Mouse (Mus musculus) megakaryocyte, embryonic 14.5 days (primary cell): Measurements from ENCODE around the gene Mkks. TPM values are rescaled to one million over a fixed set of nuclear protein-coding genes. Genes with fewer than 3 reads are reported as not detected.
A peak's percentile ranks its signal among the peaks of the same experiment; 100 is the strongest.
"Not testable (repeated sequence)": the region's sequence is repeated elsewhere in the genome, so short reads cannot be mapped to it uniquely, and the experiment has no call there.

Experiments used
- H3K27me3 ChIP-seq: replicated peaks from 2 replicates; pipeline ENCODE3; 2012; ENCODE audit warnings: inconsistent platforms
- H3K36me3 ChIP-seq: replicated peaks from 2 replicates; pipeline ENCODE3; 2012; ENCODE audit warnings: low read length, inconsistent platforms, mixed read lengths
- H3K4me1 ChIP-seq: 2 replicates; pipeline ENCODE4 v1.6.1; 2012; ENCODE audit warnings: inconsistent platforms
- H3K4me3 ChIP-seq: replicated peaks from 2 replicates; pipeline ENCODE3; 2012; ENCODE audit warnings: moderate library complexity, mild to moderate bottlenecking, inconsistent platforms
- H3K9me3 ChIP-seq: 2 replicates; pipeline ENCODE4 v1.6.1; 2012; ENCODE audit warnings: inconsistent platforms
- FLI1 ChIP-seq: IDR thresholded peaks from 2 replicates; pipeline ENCODE4 v1.6.1; 2012; ENCODE audit warnings: low read length, inconsistent platforms, mixed read lengths
- GATA1 ChIP-seq: IDR thresholded peaks from 3 replicates; pipeline ENCODE4 v1.6.1; 2012; ENCODE audit warnings: mixed read lengths, low read length, inconsistent platforms, borderline replicate concordance
- polyA plus RNA-seq: library from polyadenylated mRNA; stranded (reverse); fragments of >175 nt; gene quantifications from 2 replicates; pipeline ENCODE4 v1.2.3, GENCODE M21; 2012; ENCODE audit warnings: low replicate concordance; ENCODE audit not compliant: insufficient read depth

Gene Mkks
- polyA plus RNA-seq, 1 experiment: not detected

DNA sequence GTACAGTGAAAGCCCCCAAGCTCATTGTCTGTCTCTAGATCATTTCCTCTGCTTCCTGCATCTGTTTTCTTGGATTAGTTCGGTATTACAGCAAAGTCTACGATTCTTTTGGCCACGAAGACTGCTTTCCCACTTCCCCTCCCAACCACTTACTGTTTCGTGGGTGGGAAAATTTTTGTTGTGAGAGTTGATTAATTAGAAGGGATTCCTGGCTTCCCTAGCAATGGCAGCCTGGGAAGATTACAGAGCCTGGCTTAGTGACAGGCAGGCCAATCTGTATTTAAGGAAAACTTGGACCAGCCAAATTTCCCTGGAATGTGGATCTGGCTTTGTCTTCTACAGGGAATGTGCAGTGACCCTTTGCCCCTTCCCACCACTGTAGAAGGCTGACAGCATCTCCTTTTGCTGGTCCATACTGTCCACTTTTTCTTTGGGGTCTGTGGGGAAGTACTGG lies 20.8 kb upstream of the Mkks start:
- no peaks in the 10 kb centered on the region for H3K27me3 ChIP-seq
- TF ChIP-seq FLI1 (no peak), GATA1 (no peak)
- peak overlapping the region; percentile 75 for H3K4me3 ChIP-seq
- no peaks in the 10 kb centered on the region for H3K9me3 ChIP-seq
- peaks cover 3% of the 10 kb centered on the region for H3K36me3 ChIP-seq
- H3K4me1 ChIP-seq: peaks cover 65% of the 10 kb centered on the region

DNA sequence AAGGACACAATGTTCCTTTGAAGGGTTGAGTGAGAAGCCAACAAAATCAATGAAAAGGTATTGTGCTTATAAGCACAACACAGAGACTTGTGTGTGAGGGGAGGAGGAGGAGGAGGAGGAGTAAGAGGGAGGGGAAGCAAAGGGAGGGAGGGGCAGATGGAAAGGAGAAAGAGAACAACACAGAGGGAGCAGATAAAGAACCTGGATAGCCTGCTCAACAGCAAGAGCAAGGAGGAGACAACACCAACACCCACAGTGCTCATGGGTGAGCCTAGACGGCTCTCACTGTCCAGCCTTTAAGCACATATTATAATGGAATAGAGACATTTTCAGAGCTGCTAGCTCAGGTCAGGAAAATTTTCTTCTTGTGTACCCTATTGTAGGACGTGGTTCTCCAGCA lies 18.1 kb upstream of the Mkks start:
- TF ChIP-seq FLI1 (no peak), GATA1 (no peak)
- Histone ChIP-seq H3K36me3 (peaks cover 16% of the 10 kb centered on the region), H3K4me3 (no peak overlapping the region), H3K4me1 (peaks cover 43% of the 10 kb centered on the region), H3K27me3 (no peaks in the 10 kb centered on the region), H3K9me3 (peaks cover 3% of the 10 kb centered on the region; the same call in 1 of the 2 replicates)

DNA sequence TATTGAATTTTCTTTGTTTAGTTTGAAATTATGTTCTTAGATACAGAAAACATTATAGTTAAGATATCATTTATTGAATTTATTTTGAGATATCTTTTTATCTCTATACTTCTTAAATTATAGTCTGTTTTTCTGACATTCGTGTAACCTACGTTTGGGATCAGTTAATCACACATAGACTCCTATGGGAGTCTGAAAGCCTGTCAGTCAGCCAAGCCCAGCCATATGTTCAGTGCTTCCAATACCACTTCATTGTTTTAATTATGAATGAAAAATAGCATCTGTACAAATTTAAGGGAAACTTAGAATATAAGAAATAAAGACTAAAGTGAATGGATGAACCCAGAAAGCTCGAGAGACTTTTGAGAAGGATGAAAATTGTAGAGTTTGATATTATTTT lies 17.4 kb upstream of the Mkks start:
- H3K27me3 ChIP-seq: no peaks in the 10 kb centered on the region
- H3K9me3 ChIP-seq: peaks cover 3% of the 10 kb centered on the region; the same call in 1 of the 2 replicates
- no peak overlapping the region for H3K4me3 ChIP-seq
- H3K36me3 ChIP-seq: peaks cover 16% of the 10 kb centered on the region
- TF ChIP-seq GATA1 (no peak), FLI1 (no peak)
- peaks cover 46% of the 10 kb centered on the region for H3K4me1 ChIP-seq

DNA sequence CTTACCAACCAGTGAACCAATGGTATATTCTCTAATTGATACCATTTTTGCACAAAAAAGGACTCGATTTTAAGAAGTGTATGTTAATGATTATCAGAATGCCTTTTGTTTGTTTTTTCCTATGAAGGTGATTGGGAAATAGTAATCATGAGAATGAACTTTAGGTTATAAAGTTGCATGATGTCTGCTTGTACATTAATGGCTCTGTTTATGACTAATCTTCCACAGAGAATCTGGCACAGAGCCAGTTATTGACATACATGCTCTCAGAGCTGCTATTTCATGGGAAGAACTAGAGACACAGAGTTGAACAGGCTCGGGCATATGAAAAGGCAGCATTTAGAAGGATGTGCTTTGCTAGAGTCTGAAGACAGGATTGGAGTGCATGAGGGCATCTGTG lies 4.9 kb upstream of the Mkks start:
- Histone ChIP-seq H3K27me3 (no peaks in the 10 kb centered on the region), H3K36me3 (no peaks in the 10 kb centered on the region), H3K4me1 (peaks cover 37% of the 10 kb centered on the region), H3K4me3 (no peak overlapping the region), H3K9me3 (no peaks in the 10 kb centered on the region)
- TF ChIP-seq FLI1 (no peak), GATA1 (no peak)

DNA sequence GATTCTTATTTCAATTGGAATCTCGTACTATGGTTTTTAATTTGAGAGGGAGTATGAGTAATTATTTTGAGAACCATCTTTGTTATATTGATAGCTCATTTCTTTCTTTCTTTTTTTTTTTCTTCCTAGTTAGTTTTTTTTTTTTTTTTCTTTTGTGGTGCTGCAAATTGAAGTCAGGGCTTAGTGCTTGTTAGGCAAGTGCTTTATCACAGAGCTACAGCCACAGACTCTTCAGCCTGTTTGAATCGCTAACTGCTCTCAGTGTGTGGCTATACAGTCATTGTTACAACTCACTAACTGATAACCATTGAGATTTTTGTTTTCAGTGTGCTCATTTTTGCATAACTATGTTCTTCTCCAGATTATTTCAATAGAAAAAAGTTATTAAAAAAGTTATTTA lies 3.3 kb upstream of the Mkks start:
- no peak for TF ChIP-seq FLI1
- TF ChIP-seq GATA1: no peak
- Histone ChIP-seq H3K36me3 (no peaks in the 10 kb centered on the region), H3K4me1 (peaks cover 41% of the 10 kb centered on the region), H3K9me3 (no peaks in the 10 kb centered on the region), H3K27me3 (no peaks in the 10 kb centered on the region), H3K4me3 (no peak overlapping the region)

DNA sequence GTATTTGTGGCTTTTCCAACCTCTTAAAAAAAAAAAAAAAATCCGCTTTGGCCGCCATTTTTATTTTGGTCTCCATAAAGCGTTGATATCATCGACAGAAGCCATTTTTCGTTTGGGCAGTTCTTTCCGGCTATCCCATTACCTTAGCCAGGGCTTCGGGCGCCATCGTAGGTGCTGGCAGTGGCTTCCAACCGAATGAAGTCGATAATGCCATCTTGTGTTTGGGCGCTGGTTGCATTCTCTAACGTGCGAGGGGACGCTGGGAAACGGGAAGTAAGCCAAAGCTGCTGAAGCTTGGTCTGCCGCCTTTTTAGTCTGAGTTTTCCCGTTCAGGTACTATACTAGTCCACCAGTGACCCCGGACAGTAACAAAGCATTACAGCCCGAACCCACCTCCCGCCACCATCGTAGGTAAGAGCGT lies 772 bp upstream of the Mkks start:
- Histone ChIP-seq H3K4me3 (peak overlapping the region; percentile 98), H3K36me3 (no peaks in the 10 kb centered on the region), H3K4me1 (peaks cover 41% of the 10 kb centered on the region), H3K9me3 (no peaks in the 10 kb centered on the region), H3K27me3 (no peaks in the 10 kb centered on the region)
- TF ChIP-seq GATA1 (no peak), FLI1 (no peak)

DNA sequence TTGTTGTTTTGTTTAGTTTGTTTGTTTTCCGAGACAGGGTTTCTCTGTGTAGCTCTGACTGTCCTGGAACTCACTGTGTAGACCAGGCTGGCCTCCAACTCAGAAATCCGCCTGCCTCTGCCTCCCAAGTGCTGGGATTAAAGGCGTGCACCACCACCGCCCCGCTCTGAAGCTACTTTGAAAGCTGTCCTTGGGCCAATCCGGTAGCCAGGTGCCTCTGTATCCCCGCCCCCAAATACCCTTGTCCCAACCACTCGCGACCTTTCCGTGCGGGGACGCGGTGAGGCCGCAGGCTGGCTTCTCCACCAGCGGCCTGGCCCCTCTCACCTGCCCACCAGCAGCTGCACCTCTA lies 497 bp downstream of the Mkks start:
- peaks cover 35% of the 10 kb centered on the region for H3K4me1 ChIP-seq
- peak overlapping the region; percentile 98 for H3K4me3 ChIP-seq
- not testable (repeated sequence) for H3K9me3 ChIP-seq, H3K36me3 ChIP-seq, H3K27me3 ChIP-seq

DNA sequence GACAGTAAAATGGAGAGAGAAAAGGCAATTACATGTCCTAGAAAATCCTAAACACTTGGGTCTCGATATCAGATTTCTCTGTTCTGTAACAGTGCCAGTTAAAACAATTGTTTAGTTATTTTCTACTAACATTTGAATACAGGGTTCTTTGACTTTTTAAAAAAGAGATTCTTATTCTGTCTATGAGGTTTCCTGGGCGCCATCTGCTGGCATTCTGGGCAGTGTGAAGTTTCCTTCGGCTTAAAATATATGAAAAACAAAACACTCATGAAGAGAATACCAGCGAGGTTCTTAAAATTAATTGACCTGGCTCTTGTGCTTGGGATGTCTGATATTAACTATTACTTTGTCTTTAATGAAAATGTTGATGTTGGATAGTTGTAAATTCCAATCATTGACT lies 4.3 kb downstream of the Mkks start:
- no peak overlapping the region for H3K4me3 ChIP-seq
- no peak for TF ChIP-seq FLI1
- no peak for TF ChIP-seq GATA1
- H3K4me1 ChIP-seq: peaks cover 23% of the 10 kb centered on the region
- H3K9me3 ChIP-seq: no peaks in the 10 kb centered on the region
- no peaks in the 10 kb centered on the region for H3K27me3 ChIP-seq
- H3K36me3 ChIP-seq: peaks cover 44% of the 10 kb centered on the region

DNA sequence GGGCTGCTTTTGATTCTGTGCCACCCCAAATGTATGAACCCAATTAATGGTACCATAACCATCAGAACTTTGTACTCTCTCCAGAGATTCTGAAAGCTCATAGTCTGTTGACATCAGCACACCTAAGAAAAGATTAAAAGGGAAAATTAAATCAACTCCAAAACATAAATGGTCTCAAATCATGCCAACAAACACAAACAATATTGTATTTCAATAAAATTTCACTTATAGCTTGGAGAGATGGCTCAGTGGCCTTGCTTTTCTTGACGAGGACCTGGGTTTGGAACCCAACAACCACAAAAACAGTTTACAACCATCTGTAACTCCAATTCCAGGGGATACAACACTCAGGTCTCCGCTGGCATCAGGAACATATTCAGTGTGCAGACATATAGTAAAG lies 5.6 kb downstream of the Mkks start, which contains the start of gene AL731706.2:
AL731706.2 (minus strand) TSS at position 101 of the 400 bp plus-strand sequence.
- peaks cover 56% of the 10 kb centered on the region for H3K36me3 ChIP-seq
- H3K4me3 ChIP-seq: no peak within 1 kb of the TSS
- H3K9me3 ChIP-seq: no peaks in the 10 kb centered on the region
- TF ChIP-seq FLI1 (no peak), GATA1 (no peak)
- no peaks in the 10 kb centered on the region for H3K27me3 ChIP-seq
- H3K4me1 ChIP-seq: peaks cover 22% of the 10 kb centered on the region

DNA sequence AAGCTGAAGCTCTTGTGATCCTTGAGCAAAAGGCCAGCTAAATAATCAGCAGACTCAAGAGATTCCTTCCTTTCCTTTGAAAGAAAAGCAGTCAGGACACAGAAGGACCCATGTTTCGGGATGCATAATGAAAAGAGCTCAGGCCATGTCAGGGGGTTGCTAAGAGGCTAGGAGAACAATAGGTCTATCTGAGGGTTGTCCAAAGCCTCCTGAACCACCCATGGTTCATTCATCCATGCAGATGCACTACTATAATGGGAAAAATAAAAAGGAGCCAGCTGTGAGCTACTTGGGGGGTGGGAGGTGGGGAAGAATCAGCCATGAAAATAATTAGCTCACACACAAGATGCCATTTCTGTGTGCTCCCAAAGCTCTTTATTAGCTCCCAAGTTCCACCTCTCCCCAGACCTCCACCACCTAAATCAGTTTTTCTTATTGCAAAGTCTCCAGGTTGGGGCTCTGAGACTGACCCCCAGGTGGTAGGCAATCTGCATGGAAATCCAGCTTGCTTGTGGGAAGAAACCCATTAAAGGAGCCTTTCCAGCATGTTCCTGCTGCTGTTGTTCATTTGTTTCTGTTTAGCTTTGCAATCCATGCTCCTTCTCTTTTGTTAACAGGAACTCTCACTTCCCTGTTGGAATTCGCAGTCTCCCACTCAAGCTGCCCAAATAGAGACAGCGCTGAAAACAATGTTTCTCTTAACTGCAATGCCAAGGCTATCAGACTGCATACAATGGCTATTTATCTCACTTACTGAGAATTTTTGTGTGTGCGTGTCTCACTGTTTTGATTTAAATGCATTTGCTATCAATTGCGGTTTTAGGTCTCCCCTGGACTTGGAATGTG lies 36.4 kb downstream of the Mkks start:
- Histone ChIP-seq H3K4me1 (no peaks in the 10 kb centered on the region), H3K4me3 (no peak overlapping the region), H3K27me3 (no peaks in the 10 kb centered on the region), H3K36me3 (no peaks in the 10 kb centered on the region), H3K9me3 (0 out of 2 replicates have a peak, but pooled peaks cover 2% of the 10 kb centered on the region)
- TF ChIP-seq GATA1 (no peak), FLI1 (no peak)
